Mouse (Mus musculus) hindbrain, embryonic 10.5 days (tissue): ENCODE results near the gene Hoxa7. TPM values are rescaled to one million over a fixed set of nuclear protein-coding genes. Genes with fewer than 3 reads are reported as not detected.

ENCODE experiments used
- DNase-seq: peaks from one replicate; pipeline ENCODE4 v3.0.0-alpha.2; 2017; ENCODE audit warnings: low spot score
- H3K27ac ChIP-seq: fragments of 300-500 bp; sonication (generic); 2 replicates; pipeline ENCODE4 v1.5.1; 2016; ENCODE audit warnings: mild to moderate bottlenecking, moderate library complexity
- H3K27me3 ChIP-seq: fragments of 300-500 bp; sonication (generic); 2 replicates; pipeline ENCODE4 v1.6.1; 2016; ENCODE audit warnings: mild to moderate bottlenecking; ENCODE audit not compliant: poor library complexity, insufficient read depth, severe bottlenecking
- H3K36me3 ChIP-seq: fragments of 300-500 bp; sonication (generic); 2 replicates; pipeline ENCODE4 v1.6.1; 2016; ENCODE audit warnings: mild to moderate bottlenecking, moderate library complexity
- H3K4me1 ChIP-seq: fragments of 300-500 bp; sonication (generic); replicated peaks from 2 replicates; pipeline ENCODE4 v1.6.1; 2016; ENCODE audit warnings: mild to moderate bottlenecking
- H3K4me3 ChIP-seq: fragments of 300-500 bp; sonication (generic); 2 replicates; pipeline ENCODE4 v1.5.1; 2016; ENCODE audit warnings: mild to moderate bottlenecking, moderate library complexity
- H3K9me3 ChIP-seq: fragments of 300-500 bp; sonication (generic); 2 replicates; pipeline ENCODE4 v1.6.1; 2016; ENCODE audit warnings: mild to moderate bottlenecking, moderate library complexity
- WGBS: fragments of 180-500 bp; shearing (Covaris S2); methylation state at CpG from one replicate; pipeline ENCODE4 v1.1.7; 2016; 5-methylcytosine and 5-hydroxymethylcytosine counted together
- polyA plus RNA-seq: library from polyadenylated mRNA; unstranded; fragments of >200 nt; fragmentation: Nextera tagmentation; extraction: Ambion mirVana; gene quantifications from 2 replicates; pipeline ENCODE4 v1.2.1, GENCODE M21; 2016

Hoxa7 gene
- polyA plus RNA-seq, 1 experiment from 2014 or later: not detected

DNA sequence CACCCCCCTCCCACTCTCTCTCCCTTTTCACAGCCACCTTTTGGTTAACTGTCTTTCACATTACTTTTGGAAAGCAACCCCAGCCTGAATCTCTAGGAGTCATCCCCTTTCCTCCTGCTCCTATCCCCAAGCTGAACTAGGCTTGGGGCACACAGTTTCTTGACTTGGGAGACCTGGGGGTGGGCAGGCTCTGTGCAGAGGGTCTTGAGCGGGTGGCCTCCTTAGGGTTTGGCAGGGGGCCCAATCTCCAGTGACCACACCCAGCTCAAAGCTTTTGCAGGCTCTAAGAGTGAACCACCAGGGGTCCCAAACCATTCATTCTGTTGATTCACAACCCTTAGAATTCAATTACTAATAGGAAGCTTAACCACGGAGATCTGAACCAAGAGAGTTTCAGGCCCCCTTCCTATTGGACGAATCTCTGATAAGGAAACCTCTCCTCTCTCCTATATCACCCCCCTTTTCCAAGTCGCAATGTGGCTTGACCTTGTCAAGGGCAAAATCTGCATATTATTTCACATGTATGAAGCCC is 21.2 kb upstream of the Hoxa7 start:
- Histone ChIP-seq H3K27ac (no peak overlapping the region), H3K9me3 (no peaks in the 10 kb centered on the region), H3K4me1 (peaks cover 12% of the 10 kb centered on the region; the same call in 1 of the 2 replicates), H3K27me3 (peaks cover 100% of the 10 kb centered on the region), H3K36me3 (no peaks in the 10 kb centered on the region), H3K4me3 (no peak overlapping the region)
- WGBS: 5% methylated on average over 4 of the region's 4 CpGs
- DNase-seq: no peak

DNA sequence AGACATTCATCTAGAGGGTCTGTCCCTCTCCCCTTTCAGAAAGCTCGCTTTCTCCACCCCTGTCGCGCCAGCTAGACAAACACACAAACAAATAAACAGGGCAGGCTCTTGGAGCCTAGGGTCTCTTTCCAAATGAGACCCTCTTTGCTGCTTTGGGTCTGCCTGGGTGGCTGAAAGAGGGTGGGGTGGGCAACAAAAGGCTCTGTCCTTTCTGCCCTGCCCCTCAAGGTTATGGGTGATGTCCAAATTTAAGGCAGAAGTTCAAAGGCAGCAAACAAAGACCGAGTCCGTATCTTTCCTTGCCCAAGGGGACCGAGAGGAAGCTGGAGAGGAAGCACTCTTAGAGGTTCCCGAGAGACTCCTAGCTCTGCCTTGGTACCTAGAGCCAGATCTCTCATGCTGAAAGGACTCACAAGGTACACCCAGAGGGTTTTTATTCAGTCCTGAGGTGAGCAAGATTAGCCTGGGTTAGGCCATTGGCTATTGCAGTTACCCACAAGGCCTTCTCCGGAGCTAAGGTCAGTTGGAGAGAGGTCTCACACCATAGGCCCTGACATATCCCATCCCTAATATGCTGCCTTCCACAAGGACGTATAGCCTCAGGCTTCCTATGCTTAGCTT is 19.5 kb upstream of the Hoxa7 start:
- WGBS: 4% methylated on average over 9 of the region's 9 CpGs
- H3K27ac ChIP-seq: no peak overlapping the region
- no peak for DNase-seq
- H3K36me3 ChIP-seq: no peaks in the 10 kb centered on the region
- peaks cover 6% of the 10 kb centered on the region; the same call in 1 of the 2 replicates for H3K4me1 ChIP-seq
- H3K9me3 ChIP-seq: no peaks in the 10 kb centered on the region
- peaks cover 100% of the 10 kb centered on the region for H3K27me3 ChIP-seq
- no peak overlapping the region for H3K4me3 ChIP-seq

- Histone ChIP-seq H3K4me3 (peak within 1 kb of the TSS; percentile 18; the same call in 1 of the 2 replicates), H3K27me3 (peaks cover 100% of the 10 kb centered on the region), H3K36me3 (no peaks in the 10 kb centered on the region), H3K27ac (no peak within 1 kb of the TSS), H3K9me3 (no peaks in the 10 kb centered on the region), H3K4me1 (peaks cover 4% of the 10 kb centered on the region; the same call in 1 of the 2 replicates)
- DNase-seq: peak; percentile 87
- under 1% methylated on average over 35 of the region's 35 CpGs for WGBS
Observed at GRCm38 (mm10) chr6:52240389-52241000, 18.8 kb upstream of the Hoxa7 start, which contains the start of gene Hoxa10. Gene Hoxa10 (minus strand): TSS chr6:52240854.

GRCm38 (mm10) chr6:52239625-52240388 is 18.2 kb upstream of the Hoxa7 start:
- peak overlapping the region; percentile 18; the same call in 1 of the 2 replicates for H3K4me3 ChIP-seq
- H3K27ac ChIP-seq: no peak overlapping the region

DNA sequence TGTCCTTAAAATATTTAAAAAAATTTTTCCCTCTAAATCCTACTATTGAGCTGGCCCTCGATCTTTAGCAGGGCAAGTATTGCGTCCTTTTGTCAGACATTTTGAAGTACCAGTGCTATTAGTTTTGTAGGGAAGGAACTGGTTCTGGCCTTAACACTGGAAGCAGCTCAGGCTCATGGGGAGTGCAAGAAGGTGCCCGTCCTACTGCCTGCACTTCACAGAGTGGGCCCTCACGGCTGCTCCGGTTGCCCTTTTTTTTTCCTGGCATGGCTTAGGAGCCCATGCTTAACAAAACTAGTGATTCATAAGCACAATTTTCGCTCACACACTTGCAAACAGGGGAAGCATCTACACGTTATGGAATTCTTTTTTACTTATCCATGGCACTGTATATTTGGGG is 17.3 kb upstream of the Hoxa7 start:
- Histone ChIP-seq H3K4me1 (peaks cover 13% of the 10 kb centered on the region; the same call in 1 of the 2 replicates), H3K27ac (no peak overlapping the region), H3K36me3 (no peaks in the 10 kb centered on the region), H3K27me3 (peaks cover 100% of the 10 kb centered on the region), H3K9me3 (no peaks in the 10 kb centered on the region), H3K4me3 (no peak overlapping the region)
- DNase-seq: no peak
- WGBS: 3% methylated on average over 7 of the region's 7 CpGs

More at GRCm38 (mm10) chr6:52239625-52240388, 18.2 kb upstream of the Hoxa7 start:
- 0 out of 2 replicates have a peak, but pooled peaks cover 5% of the 10 kb centered on the region for H3K4me1 ChIP-seq
- H3K9me3 ChIP-seq: no peaks in the 10 kb centered on the region
- WGBS: 2% methylated on average over 30 of the region's 30 CpGs
- no peak for DNase-seq
- H3K36me3 ChIP-seq: no peaks in the 10 kb centered on the region
- peaks cover 100% of the 10 kb centered on the region for H3K27me3 ChIP-seq

- Histone ChIP-seq H3K27ac (no peak overlapping the region), H3K4me1 (peaks cover 16% of the 10 kb centered on the region; the same call in 1 of the 2 replicates), H3K9me3 (no peaks in the 10 kb centered on the region), H3K36me3 (no peaks in the 10 kb centered on the region), H3K4me3 (no peak overlapping the region), H3K27me3 (peaks cover 100% of the 10 kb centered on the region)
- no peak for DNase-seq
- 2% methylated on average over 7 of the region's 7 CpGs for WGBS
Observed at GRCm38 (mm10) chr6:52238155-52238545, 16.5 kb upstream of the Hoxa7 start.

GRCm38 (mm10) chr6:52237346-52238154 is 15.9 kb upstream of the Hoxa7 start:
- H3K36me3 ChIP-seq: no peaks in the 10 kb centered on the region
- no peak overlapping the region for H3K27ac ChIP-seq
- no peak overlapping the region for H3K4me3 ChIP-seq
- WGBS: 7% methylated on average over 10 of the region's 10 CpGs
- no peaks in the 10 kb centered on the region for H3K9me3 ChIP-seq
- no peak for DNase-seq
- H3K27me3 ChIP-seq: peaks cover 100% of the 10 kb centered on the region
- H3K4me1 ChIP-seq: peaks cover 16% of the 10 kb centered on the region; the same call in 1 of the 2 replicates

DNA sequence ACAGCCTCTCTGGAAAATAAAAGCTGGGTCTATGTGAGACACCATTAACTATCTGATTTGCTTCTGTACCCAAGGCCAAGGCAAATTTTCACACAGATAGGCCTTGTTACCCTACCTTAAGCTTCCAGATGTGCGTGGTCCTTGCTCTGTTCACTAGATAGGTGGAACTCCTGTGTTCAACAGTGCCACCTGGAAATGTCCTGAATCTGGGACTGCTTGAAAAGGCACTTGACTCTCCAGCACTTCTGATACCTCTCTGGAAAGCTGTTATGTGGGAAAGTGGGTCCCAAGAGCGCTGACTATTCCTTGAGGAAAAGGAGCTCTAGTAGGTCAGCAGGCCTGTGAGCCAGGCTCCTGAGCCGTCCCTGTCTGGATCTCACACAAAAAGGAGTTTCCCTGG is 15.2 kb upstream of the Hoxa7 start:
- Histone ChIP-seq H3K27ac (no peak overlapping the region), H3K9me3 (no peaks in the 10 kb centered on the region), H3K4me3 (no peak overlapping the region), H3K27me3 (peaks cover 100% of the 10 kb centered on the region), H3K36me3 (no peaks in the 10 kb centered on the region), H3K4me1 (peaks cover 16% of the 10 kb centered on the region; the same call in 1 of the 2 replicates)
- no peak for DNase-seq
- 5% methylated on average over 3 of the region's 3 CpGs for WGBS

- DNase-seq: no peak
- Histone ChIP-seq H3K4me3 (no peak overlapping the region), H3K36me3 (no peaks in the 10 kb centered on the region), H3K27ac (no peak overlapping the region), H3K4me1 (peaks cover 16% of the 10 kb centered on the region; the same call in 1 of the 2 replicates), H3K27me3 (peaks cover 100% of the 10 kb centered on the region), H3K9me3 (no peaks in the 10 kb centered on the region)
- WGBS: 26% methylated on average over 6 of the region's 6 CpGs
Observed at GRCm38 (mm10) chr6:52235866-52236265, 14.2 kb upstream of the Hoxa7 start.

GRCm38 (mm10) chr6:52235267-52235666 is 13.6 kb upstream of the Hoxa7 start:
- Histone ChIP-seq H3K36me3 (no peaks in the 10 kb centered on the region), H3K9me3 (no peaks in the 10 kb centered on the region), H3K4me1 (peaks cover 15% of the 10 kb centered on the region), H3K27me3 (peaks cover 100% of the 10 kb centered on the region), H3K4me3 (no peak overlapping the region), H3K27ac (no peak overlapping the region)
- no peak for DNase-seq
- WGBS: 24% methylated on average over 9 of the region's 9 CpGs

- H3K27me3 ChIP-seq: peaks cover 100% of the 10 kb centered on the region
- 2% methylated on average over 68 of the region's 68 CpGs for WGBS
- H3K4me1 ChIP-seq: peaks cover 12% of the 10 kb centered on the region
- no peak for DNase-seq
- no peaks in the 10 kb centered on the region for H3K36me3 ChIP-seq
- H3K9me3 ChIP-seq: no peaks in the 10 kb centered on the region
- no peak overlapping the region for H3K4me3 ChIP-seq
- H3K27ac ChIP-seq: no peak overlapping the region
Observed at GRCm38 (mm10) chr6:52234428-52235140, 12.9 kb upstream of the Hoxa7 start.
